Mouse (Mus musculus): ENCODE results near the gene Fbxo45.
"Not testable (repeated sequence)": the region's sequence is repeated elsewhere in the genome, so short reads cannot be mapped to it uniquely, and the experiment has no call there.

Fbxo45 gene

DNA sequence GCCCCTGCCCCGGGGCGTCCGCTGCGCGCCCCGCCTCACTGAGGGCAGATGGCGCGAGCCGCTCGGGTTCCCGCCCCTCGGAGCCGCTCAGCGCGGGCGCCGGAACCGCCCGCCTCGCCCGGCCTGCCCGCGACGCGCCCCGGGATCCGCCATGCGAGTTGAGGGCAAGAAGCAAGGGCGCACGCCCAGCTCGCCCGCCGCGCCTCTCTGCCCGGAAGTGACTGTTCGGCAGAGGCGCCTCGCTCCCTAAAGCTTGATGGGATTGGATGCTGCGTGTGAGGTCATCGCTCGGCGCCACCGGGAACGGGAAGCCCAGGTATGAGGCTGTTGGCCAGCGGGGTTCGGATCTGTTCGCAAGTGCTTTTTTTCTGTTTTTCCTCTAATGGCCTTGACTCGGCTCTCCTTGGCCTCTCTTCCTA is at the start of gene Fbxo45, which contains the start of gene Wdr53:
Fbxo45 (minus strand) TSS at position 207 of the 419 bp plus-strand sequence.
Wdr53 (plus strand) TSS at position 276 of the 419 bp plus-strand sequence.
- peak; percentile 95 for DNase-seq (ENCODE audit: low read depth, low spot score)

DNA sequence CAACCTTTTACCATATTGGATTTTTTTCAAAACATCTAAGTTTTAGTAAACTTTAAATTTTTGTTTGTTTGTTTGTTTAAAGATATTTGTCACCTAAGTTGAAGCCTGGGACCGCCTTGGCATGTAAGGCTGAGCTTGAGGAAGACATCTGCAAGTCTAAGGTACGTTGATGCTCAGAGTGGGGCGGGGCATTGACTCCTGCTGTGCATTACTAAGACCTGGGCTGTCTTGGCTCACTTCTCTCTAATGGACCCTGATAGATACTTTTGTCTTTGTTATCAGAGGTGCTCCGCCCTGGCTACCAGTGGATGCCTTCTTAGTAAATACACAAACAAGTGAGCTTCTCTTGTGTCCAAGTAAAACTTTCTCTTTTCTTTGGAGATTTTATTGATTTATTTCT is 44.9 kb upstream of the Fbxo45 start:
- DNase-seq (ENCODE audit: low read depth, low spot score), result no peak

DNA sequence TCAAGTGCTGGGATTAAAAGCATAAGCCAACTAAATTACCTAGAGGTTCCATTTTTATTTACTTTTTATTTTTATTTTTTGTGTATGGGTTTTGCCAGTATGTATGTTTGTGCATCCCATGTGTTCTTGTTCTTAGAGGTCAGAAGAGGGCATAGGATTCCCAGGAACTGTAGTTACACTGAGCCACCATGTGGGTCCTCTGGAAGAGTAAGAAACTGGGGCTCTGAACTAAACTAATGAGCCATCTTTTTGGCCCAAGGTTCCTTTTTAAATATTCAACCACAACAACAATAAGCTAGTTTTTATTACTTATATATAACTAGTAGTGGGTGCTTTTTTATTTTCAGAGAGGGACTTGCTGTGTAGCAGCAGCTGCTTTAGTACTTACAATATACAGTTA is 35.6 kb upstream of the Fbxo45 start:
- DNase-seq (ENCODE audit: low read depth, low spot score), result no peak

DNA sequence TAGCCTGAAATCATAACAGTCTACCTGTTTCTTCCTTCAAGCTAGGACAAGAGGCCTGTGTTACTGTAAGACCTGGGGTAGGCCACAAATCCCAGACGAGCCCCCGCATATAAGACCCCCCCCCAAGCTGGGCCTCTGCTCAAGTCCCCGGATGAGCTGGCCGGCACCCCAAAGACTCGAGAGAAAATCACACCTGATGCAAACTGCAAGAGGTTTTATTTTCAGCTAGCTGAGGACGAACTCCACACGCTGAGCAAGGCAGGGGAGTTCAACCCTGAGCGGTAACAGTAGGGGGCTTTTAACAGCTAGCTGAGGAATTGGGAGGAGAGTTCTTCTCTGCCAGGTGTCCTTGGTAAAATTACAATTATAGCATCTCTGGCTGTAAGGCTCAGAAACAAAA is 33.3 kb upstream of the Fbxo45 start:
- DNase-seq (ENCODE audit: low read depth, low spot score), result no peak

DNA sequence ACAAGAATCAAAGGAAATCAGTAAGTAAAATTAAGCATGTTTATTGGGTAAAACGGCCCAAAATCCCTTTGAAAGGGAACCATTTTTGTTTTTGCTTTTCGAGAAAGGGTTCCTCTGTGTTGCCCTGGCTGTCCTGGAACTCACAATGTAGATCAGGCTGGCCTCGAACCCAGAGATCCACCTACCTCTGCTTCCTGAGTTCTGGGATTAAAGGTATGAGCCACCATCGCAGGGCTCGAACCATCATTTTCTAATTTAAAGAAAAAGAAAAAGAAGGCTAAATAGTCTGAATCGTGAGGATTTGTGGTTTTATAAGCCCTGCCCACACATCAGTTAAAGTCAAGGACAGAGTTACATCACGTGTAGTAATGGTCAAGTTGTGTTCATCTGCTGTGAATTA is 31.4 kb upstream of the Fbxo45 start:
- no peak for DNase-seq (ENCODE audit: low read depth, low spot score)

DNA sequence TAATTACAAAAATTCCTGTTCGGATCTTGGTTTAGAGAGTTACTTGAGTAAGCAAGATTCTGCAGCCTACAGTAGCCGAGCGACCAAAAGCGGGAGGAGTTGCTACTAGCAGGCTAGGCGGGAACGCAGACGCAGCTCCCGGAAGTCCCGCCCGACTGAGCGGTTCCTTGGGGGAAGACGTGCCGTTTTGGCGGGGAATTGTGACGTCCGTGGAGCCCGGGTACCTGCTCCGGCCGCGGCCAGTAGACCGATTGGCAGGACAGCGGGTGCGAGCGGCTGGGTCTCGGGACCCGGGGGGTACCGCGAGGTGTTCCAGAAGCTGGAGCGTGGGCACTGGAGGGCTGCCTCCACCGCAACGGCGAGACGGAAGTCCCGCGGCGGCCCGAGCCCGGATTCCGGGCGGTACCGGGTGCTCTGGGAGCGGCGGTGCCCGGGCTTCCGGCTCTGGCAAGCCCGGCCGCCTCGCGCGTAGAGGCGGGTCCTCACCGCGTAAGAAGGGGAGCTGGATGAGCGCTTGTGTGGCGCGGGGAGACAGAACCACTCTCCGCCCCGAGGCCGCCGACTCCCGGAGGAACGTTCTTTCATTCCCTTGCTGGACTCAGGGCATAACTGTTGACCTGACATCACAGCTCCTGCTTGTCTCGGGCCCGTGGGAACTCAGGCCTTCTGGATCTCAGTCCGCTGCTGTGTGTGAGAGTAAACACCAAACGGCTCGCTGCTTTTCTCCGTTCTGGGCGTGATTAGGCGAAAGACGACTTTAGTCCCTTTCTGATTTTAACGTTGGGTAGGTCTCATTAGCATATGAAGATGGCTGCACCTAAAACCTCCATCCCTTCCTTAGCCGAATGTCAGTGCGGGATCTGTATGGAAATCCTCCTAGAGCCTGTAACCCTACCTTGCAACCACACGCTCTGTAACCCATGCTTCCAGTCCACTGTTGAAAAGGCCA is 30.6 kb upstream of the Fbxo45 start, which contains the start of gene Rnf168:
Rnf168 (plus strand) TSS at position 152 of the 949 bp plus-strand sequence.
- peak; percentile 88 for DNase-seq (ENCODE audit: low read depth, low spot score)

DNA sequence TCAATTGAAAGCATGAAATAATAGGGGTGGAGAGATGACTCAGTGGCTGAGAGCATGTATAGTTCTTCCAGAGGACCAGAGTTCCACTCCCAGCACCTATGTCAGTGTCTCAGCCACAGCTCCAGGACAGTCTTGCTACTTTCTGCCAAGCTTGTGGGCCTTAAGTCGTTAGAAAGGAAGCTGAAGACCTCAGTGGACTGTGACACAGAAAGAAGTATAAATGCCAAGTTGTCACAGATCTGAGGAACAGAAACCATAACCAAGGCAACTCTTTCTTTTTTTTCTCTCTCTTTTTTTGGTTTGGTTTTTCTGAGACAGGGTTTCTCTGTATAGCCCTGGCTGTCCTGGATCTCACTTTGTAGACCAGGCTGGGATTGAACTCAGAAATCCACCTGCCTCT is 28.9 kb upstream of the Fbxo45 start:
- no peak for DNase-seq (ENCODE audit: low read depth, low spot score)

DNA sequence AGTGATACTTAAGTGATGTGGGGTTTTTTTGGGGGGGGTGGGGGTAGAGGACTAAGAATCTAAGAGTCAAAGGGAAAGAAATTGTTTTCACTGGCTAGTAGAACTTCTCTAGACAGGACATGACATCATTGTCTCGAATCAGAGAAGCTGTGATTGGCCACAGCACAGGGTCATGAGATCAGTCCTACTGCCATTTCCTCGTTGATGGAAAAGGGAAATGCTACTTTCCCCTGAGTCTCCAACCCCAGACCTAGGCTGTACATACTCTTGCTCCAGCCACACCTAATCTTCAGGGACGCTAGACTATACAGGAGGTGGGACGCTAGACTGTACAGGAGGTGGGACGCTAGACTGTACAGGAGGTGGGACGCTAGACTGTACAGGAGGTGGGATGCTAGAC is 28.1 kb upstream of the Fbxo45 start:
- no peak for DNase-seq (ENCODE audit: low read depth, low spot score)

DNA sequence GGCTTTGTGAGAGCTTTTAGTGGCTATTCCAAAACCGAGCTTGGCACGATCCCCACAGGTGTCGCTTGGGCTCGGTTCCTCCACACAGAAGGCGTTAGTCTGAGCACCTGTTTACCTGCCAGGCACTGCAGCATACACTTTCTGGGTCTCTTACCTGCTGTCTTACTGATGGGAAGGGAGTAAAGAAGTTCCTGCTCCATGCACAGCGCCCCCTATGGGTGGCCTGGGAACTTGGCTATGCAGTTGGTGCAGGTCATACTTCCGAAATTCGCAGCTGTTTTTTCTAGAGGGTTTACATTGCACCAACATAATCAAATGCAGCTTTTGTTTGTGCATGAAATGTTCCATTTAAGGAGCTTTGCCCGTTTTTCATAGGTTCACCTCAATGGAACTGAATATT is 26.4 kb upstream of the Fbxo45 start:
- DNase-seq (ENCODE audit: low read depth, low spot score), result peak; percentile 27

DNA sequence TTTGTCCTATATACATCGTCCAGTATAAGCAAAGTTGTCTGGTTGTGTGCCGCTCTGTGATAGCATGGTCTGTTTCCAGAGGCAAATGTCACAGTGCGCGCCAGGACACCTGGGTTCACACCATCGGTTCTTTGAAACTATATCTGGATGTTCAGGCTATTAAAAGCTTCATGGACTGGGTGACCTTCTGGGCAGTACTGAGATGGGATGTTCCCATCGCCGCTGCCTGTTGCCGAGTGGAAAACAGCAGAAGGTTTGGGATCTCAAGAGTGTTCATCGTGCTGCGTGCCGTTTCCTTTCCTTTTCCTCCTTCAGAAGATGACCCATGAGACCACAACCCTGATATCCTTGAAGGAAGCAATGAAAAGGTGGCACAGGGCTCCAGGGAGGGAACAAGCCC is 24.3 kb upstream of the Fbxo45 start, which contains the start of gene Smco1:
Smco1 (plus strand) TSS at position 178 of the 400 bp plus-strand sequence.
- DNase-seq (ENCODE audit: low read depth, low spot score), result no peak

DNA sequence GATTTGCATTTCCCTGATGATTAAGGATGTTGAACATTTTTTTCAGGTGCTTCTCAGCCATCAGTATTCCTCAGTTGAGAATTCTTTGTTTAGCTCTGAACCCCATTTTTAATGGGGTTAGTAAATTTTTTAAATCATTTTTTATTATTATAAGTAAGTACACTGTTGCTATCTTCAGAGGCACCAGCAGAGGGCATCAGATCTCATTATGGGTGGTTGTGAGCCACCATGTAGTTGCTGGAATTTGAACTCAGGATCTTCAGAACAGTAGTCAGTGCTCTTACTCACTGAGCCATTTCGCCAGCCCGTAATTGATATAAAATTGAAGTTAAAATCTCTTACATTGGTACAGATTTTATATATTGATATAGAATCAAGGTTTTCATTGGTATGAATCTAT is 17.3 kb upstream of the Fbxo45 start:
- DNase-seq (ENCODE audit: low read depth, low spot score), result not testable (repeated sequence)

DNA sequence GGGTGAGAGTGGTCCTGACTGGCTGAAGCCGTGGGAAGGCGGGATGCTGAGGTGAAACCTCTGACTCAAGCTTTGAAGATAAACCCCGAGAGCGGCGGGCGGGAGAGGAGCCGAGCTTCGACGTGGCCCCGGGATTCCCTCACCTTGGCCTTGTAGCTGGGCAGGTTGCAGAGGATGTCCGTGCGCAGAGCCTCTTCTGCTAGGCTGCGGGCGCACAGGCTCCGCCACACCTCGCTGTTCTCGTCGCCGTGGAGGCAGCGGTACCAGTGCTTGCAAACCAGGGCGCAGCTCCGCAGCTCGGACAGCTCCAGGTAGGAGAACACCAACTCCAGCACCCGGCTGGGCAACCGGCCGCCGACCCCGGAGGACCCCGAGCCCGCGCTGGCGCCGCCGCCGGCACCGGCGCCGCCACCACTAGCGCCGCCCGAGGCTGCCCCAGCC is 587 bp downstream of the Fbxo45 start:
- DNase-seq (ENCODE audit: low read depth, low spot score), result peak; percentile 47

DNA sequence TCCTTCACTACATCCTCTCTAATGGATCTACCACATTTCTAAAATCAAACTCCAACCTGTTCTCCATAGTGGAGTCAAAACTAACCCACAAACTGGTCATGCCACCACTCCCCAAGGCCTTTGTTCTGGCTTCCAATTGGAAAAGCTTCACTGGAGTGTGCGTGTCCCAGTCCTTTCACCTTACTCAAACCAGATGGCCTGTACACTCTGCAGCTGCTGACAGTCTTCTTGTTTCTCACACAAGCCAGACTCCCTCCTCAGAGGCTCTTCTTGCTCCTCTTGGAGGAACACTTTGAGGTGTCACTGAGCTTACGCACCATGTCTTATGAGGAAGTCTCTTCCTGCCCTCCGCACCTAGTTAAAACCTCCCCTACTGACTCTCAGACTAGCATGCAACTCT is 3.1 kb downstream of the Fbxo45 start:
- DNase-seq (ENCODE audit: low read depth, low spot score), result no peak

DNA sequence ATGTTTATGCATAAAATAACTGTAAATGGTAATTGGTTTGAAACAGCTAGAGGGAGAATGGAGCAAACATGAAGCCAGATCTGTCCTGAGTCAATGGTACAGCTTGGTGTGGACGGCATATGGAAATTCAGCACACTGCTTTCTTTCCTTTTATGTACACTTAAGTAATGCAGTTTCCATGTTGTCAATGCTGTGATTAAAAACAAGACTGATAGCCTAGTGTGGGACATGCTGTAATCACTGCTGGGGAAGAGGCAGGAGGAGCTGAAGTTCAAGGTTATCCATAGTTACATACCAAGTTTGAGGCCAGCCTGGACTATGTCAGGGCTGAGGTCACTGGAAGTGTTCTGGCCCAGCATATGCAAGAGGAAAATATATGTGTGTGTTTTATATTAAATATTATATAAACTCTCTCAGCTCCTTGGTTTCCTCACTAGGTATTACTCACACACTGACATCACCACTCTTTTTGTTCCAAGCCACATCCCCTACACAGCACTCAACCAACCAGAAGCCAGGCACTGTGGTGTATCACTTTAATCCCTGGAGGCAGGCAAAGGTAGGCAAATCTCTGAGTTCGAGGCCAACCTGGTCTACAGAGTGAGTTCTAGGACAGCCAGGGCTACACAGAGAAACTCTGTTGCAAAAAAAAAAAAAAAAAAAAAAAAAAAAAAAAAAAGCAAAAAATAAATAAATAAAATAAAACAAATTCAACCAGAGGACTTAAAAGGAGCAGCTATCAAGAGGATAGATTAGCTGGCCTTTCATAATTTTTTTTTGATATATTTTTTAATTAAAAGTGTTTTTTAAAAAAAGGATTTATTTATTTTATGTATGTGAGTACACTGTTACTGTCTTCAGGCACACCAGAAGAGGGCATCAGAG is 7.3 kb downstream of the Fbxo45 start:
- DNase-seq (ENCODE audit: low read depth, low spot score), result no peak

DNA sequence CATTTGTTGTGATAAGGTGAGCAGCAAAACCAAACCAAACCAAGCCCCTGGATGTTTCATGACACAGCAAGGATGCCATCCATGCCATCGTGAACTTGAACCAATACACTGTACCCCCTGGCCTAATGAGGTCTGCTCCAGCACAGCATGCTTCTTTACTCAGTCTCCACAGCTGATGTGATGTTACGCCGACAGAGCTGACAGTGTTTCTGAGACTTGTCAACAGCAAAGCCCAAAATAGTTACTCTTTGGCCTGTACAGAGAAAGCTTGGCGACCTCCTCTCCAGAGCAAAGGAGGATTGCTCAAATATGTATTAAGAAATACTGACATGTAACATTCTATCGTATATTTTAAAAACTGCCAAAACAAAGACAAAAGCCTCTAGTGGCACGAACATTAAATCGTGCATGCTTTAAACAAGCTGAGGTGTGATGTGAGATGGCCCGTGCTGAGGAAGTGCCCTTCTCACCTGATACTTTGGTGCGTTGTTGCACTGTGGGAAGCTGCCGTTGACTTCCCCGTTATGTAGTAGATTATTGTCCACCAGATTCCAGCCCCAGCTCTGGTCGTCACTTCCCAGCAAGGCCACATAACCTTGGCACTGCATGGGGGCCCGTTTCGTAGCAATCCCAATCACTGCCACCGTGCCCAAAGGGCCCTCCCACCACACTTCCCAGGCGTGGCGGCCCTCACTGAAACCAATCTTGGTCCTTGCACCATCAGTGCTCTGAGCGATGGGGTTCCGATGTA is 8.9 kb downstream of the Fbxo45 start:
- DNase-seq (ENCODE audit: low read depth, low spot score), result no peak

DNA sequence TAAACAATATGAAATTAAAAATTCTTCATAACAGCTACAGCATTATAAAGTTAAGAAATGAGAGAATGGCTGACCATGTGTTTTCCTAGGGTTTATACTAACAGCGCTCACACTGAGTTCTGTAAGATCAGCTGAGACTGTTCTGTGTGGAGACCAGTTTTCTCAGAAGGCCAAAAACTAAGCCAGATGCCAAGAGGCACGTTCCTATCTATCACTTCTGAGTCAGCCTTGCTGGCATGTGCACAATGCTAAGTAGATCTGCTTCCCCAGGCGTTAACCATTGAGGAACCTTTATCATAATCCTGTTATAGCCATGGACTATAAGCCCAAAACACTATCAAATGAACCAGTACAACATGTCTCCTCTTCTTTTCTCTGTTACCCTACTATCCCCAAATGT is 14.9 kb downstream of the Fbxo45 start:
- not testable (repeated sequence) for DNase-seq (ENCODE audit: low read depth, low spot score)

DNA sequence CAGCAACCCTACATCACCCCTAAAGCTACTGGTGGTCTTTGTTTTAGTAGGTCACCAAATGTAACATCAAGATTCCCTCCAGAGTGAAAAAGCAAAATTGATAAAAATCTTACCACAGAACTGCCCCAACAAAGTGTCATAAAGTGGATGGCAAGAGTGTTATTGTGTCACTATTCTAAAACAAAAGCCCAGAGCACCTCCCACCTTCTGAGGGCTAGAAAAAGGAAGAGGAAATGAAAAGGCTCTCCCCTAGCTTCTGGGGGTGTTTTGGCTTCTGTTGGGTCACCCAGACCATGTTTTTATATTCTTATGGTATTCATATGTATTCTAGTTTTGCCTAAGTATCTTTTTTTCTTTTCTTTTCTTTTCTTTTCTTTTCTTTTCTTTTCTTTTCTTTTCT is 24.6 kb downstream of the Fbxo45 start:
- no peak for DNase-seq (ENCODE audit: low read depth, low spot score)

DNA sequence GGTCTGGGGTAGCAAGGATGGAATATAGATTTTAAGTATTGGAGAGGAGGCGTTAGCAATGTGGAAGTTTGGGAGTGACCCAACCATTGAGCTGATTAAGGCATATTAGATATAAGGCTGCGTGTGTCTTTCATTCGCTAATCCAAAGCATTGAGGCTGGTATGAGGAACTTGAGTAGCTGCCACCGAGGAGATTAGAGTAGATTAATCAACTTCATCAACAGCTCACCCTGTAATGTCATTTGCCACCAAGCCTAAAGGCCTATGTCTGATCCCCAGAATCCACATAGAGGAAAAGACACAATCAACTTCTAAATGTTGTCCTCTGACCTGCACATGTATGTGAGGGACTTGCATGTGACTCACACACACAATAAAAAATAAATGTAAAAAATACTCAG is 25.2 kb downstream of the Fbxo45 start:
- no peak for DNase-seq (ENCODE audit: low read depth, low spot score)

DNA sequence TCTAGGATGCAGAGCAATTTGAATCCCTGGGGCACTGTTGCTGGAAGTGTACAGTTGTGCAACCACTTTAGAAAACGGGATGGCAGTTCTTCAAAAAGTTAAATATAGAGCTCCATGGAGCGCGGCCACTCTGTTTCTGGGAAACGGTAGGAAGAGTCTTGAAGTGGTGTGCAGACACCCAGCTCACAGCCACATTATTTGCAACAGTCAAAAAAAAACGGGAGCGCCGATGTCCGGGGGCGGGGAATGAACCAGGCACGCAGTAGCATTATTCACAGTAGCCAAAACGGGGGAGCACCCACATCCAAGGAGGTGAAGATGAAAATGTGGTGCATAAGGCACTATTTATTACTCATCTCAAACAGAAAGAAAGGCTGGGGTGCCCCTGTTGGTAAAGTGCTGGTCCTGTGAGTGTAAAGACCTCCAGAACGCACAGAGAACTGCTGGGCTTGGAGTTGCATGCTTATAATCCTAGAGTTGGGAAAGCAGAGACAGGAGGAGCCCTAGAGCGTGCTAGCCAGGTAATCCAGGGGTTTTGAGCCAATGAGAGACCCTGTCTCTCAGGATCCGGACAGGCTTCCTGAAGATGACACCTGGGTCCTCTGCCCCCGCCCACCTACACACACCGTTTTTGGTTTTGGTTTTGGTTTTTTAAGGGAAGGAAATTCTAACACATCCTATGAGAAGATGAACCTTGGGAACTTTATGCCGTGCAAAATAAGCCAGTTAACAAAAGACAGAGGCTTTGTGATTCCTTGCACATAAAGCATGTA is 32.0 kb downstream of the Fbxo45 start:
- DNase-seq (ENCODE audit: low read depth, low spot score), result no peak

DNA sequence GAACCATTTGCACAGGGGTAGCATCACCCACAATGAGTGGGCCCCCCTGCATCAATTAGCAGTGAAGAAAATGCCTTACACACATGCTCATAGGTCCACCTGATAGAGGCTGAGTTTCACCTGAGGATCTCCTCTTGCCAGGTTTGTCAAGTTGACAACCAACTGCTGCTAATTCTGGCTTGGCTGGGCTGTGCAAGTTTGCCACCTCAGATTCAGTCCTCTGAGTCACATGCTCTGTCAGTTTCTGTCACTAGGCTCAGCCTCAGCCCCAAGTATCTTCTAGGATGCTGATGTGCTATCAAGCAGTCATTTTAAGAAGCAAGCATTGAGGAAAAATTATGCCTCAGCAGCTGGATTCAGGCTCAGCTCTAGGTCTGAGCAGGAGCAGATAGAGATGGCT is 32.8 kb downstream of the Fbxo45 start:
- DNase-seq (ENCODE audit: low read depth, low spot score), result no peak

DNA sequence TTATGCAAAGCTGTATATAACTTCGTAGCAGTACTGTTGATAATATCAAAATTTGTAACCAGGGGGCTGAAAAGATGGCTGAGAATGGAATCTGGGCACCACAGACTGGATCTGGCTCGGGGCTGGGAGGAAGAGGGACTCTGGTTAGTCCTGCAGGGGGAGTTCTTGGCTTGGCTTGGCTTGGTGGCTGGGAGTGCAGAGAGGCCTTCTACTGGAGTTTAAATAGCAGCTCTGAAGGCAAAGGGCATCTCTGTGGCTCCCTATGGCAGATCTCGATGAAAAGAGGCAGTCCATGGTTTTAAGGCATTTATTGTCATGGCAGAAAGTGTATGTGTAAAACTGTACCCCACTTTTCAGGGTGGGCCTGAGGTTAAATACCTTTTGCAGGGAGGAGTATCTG is 42.1 kb downstream of the Fbxo45 start:
- DNase-seq (ENCODE audit: low read depth, low spot score), result no peak

All from mesoderm, embryonic 11.5 days (tissue).